Mouse (Mus musculus): ENCODE results near the gene Spag6.

DNA sequence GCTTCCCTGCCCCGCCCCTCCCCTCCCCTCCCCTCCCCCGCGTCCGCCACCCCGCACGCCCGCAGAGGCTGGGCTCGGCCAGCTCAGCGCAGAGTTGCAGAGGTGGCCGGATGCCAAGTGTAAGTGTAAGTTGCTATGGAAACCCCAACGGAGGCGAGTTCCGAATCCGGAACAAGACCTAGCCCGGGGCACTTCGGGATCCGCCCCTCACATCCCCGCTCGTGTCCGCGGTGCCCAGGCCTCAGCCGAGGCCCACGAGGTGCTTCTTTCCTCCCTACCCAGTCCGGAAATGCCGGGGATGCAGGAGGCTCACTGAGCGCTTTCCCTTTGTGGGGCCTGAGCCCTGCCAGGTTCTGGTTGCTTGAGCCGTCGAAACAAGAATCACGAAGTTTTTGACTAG, 12.9 kb upstream of the Spag6 start:
- TF ChIP-seq POLR2A (IDR thresholded peaks at IDR 0.05; ENCODE audit: low read depth, low read length) (no peak), CTCF (IDR thresholded peaks at IDR 0.05; ENCODE audit: extremely low read depth, insufficient read length, insufficient replicate concordance, low read depth, low read length) (no peak)

Measured in small intestine, adult 2 months (tissue).